Mouse (Mus musculus): ENCODE measurements around the gene Skp2.

The Skp2 gene

GRCm38 (mm10) chr15:9073684-9074083 is 81.5 kb downstream of the Skp2 start:
- no peak for DNase-seq

- no peak for DNase-seq
Observed at GRCm38 (mm10) chr15:9073067-9073608, 82.1 kb downstream of the Skp2 start.

GRCm38 (mm10) chr15:9072630-9073029 is 82.6 kb downstream of the Skp2 start:
- DNase-seq: peak; percentile 30

- DNase-seq: peak; percentile 49
Observed at GRCm38 (mm10) chr15:9071556-9072544, 83.4 kb downstream of the Skp2 start.

- DNase-seq: peak; percentile 98
Observed at GRCm38 (mm10) chr15:9070912-9071555, 84.2 kb downstream of the Skp2 start, which contains the start of gene Nadk2. Gene Nadk2 (plus strand): TSS chr15:9071260.

- no peak for DNase-seq
Observed at GRCm38 (mm10) chr15:9070353-9070752, 84.9 kb downstream of the Skp2 start.

GRCm38 (mm10) chr15:9068881-9069280 is 86.3 kb downstream of the Skp2 start:
- DNase-seq: no peak

Measured in lung, postnatal 14 days (tissue).